Mouse (Mus musculus): ENCODE data around the gene Supt3. TPM values are rescaled to one million over a fixed set of nuclear protein-coding genes. Genes with fewer than 3 reads are reported as not detected.

Supt3 gene
- polyA plus RNA-seq, 1 experiment from 2014 or later = 18.8 TPM

GRCm38 (mm10) chr17:45067441-45067840 lies 290.5 kb downstream of the Supt3 start:
- no peak for ATAC-seq (ENCODE audit: insufficient number of reproducible peaks, low FRiP score, low TSS enrichment, low read depth)
- H3K9me3 ChIP-seq = no peaks in the 10 kb centered on the region
- no peak overlapping the region for H3K4me2 ChIP-seq
- H3K4me3 ChIP-seq = no peak overlapping the region
- H3K36me3 ChIP-seq = no peaks in the 10 kb centered on the region
- WGBS = 60% methylated on average over 3 of the region's 3 CpGs
- H3K4me1 ChIP-seq = peaks cover 15% of the 10 kb centered on the region
- H3K27ac ChIP-seq = no peak overlapping the region
- no peaks in the 10 kb centered on the region for H3K27me3 ChIP-seq
- H3K9ac ChIP-seq = no peak overlapping the region

GRCm38 (mm10) chr17:45068321-45068720 lies 291.4 kb downstream of the Supt3 start:
- no peak overlapping the region for H3K4me3 ChIP-seq
- WGBS = 67% methylated on average over 7 of the region's 7 CpGs

GRCm38 (mm10) chr17:45072495-45073347 lies 295.8 kb downstream of the Supt3 start:
- ATAC-seq (ENCODE audit: insufficient number of reproducible peaks, low FRiP score, low TSS enrichment, low read depth) = peak; percentile 19; the same call in 1 of the 2 replicates
- WGBS = 32% methylated on average over 7 of the region's 7 CpGs

More at GRCm38 (mm10) chr17:45068321-45068720, 291.4 kb downstream of the Supt3 start:
- Histone ChIP-seq H3K27ac (no peak overlapping the region), H3K9me3 (no peaks in the 10 kb centered on the region), H3K27me3 (no peaks in the 10 kb centered on the region), H3K4me1 (peaks cover 20% of the 10 kb centered on the region), H3K36me3 (no peaks in the 10 kb centered on the region), H3K4me2 (no peak overlapping the region), H3K9ac (no peak overlapping the region)
- no peak for ATAC-seq (ENCODE audit: insufficient number of reproducible peaks, low FRiP score, low TSS enrichment, low read depth)

GRCm38 (mm10) chr17:45073348-45073634 lies 296.3 kb downstream of the Supt3 start:
- Histone ChIP-seq H3K4me1 (peaks cover 16% of the 10 kb centered on the region), H3K27ac (no peak overlapping the region), H3K4me3 (no peak overlapping the region), H3K36me3 (no peaks in the 10 kb centered on the region), H3K9me3 (no peaks in the 10 kb centered on the region), H3K9ac (no peak overlapping the region), H3K27me3 (no peaks in the 10 kb centered on the region), H3K4me2 (no peak overlapping the region)
- peak; percentile 71; the same call in 1 of the 2 replicates for ATAC-seq (ENCODE audit: insufficient number of reproducible peaks, low FRiP score, low TSS enrichment, low read depth)
- 49% methylated on average over 8 of the region's 8 CpGs for WGBS

More at GRCm38 (mm10) chr17:45072495-45073347, 295.8 kb downstream of the Supt3 start:
- Histone ChIP-seq H3K9me3 (no peaks in the 10 kb centered on the region), H3K27me3 (no peaks in the 10 kb centered on the region), H3K4me1 (peaks cover 16% of the 10 kb centered on the region), H3K4me2 (no peak overlapping the region), H3K36me3 (no peaks in the 10 kb centered on the region), H3K9ac (no peak overlapping the region), H3K27ac (peak overlapping the region; percentile 48), H3K4me3 (no peak overlapping the region)

GRCm38 (mm10) chr17:45073779-45074178 lies 296.8 kb downstream of the Supt3 start:
- Histone ChIP-seq H3K36me3 (no peaks in the 10 kb centered on the region), H3K4me2 (no peak overlapping the region), H3K4me1 (peaks cover 16% of the 10 kb centered on the region), H3K4me3 (no peak overlapping the region), H3K27ac (no peak overlapping the region), H3K9ac (no peak overlapping the region), H3K27me3 (no peaks in the 10 kb centered on the region), H3K9me3 (no peaks in the 10 kb centered on the region)
- WGBS = 88% methylated on average over 3 of the region's 3 CpGs
- ATAC-seq (ENCODE audit: insufficient number of reproducible peaks, low FRiP score, low TSS enrichment, low read depth) = no peak

- peaks cover 19% of the 10 kb centered on the region for H3K4me1 ChIP-seq
- no peak overlapping the region for H3K27ac ChIP-seq
- 66% methylated on average over 4 of the region's 4 CpGs for WGBS
- H3K27me3 ChIP-seq = peaks cover 4% of the 10 kb centered on the region; the same call in 1 of the 2 replicates
- no peak overlapping the region for H3K9ac ChIP-seq
- H3K4me2 ChIP-seq = no peak overlapping the region
- no peak overlapping the region for H3K4me3 ChIP-seq
- no peaks in the 10 kb centered on the region for H3K9me3 ChIP-seq
- no peaks in the 10 kb centered on the region for H3K36me3 ChIP-seq
- ATAC-seq (ENCODE audit: insufficient number of reproducible peaks, low FRiP score, low TSS enrichment, low read depth) = no peak
Measured at GRCm38 (mm10) chr17:45076951-45077350, 300.0 kb downstream of the Supt3 start.

- ATAC-seq (ENCODE audit: insufficient number of reproducible peaks, low FRiP score, low TSS enrichment, low read depth) = no peak
- peaks cover 4% of the 10 kb centered on the region; the same call in 1 of the 2 replicates for H3K27me3 ChIP-seq
- no peak overlapping the region for H3K4me2 ChIP-seq
- no peak overlapping the region for H3K9ac ChIP-seq
- peaks cover 16% of the 10 kb centered on the region; the same call in 1 of the 2 replicates for H3K4me1 ChIP-seq
- no peaks in the 10 kb centered on the region for H3K9me3 ChIP-seq
- H3K4me3 ChIP-seq = no peak overlapping the region
- H3K36me3 ChIP-seq = no peaks in the 10 kb centered on the region
- 52% methylated on average over 14 of the region's 14 CpGs for WGBS
- H3K27ac ChIP-seq = no peak overlapping the region
Measured at GRCm38 (mm10) chr17:45077921-45078640, 301.1 kb downstream of the Supt3 start.

- Histone ChIP-seq H3K27ac (no peak overlapping the region), H3K36me3 (no peaks in the 10 kb centered on the region), H3K4me3 (no peak overlapping the region), H3K9ac (no peak overlapping the region), H3K27me3 (peaks cover 7% of the 10 kb centered on the region; the same call in 1 of the 2 replicates), H3K9me3 (no peaks in the 10 kb centered on the region), H3K4me2 (no peak overlapping the region), H3K4me1 (peaks cover 15% of the 10 kb centered on the region)
- 40% methylated on average over 8 of the region's 8 CpGs for WGBS
- ATAC-seq (ENCODE audit: insufficient number of reproducible peaks, low FRiP score, low TSS enrichment, low read depth) = no peak
Measured at GRCm38 (mm10) chr17:45081521-45081920, 304.6 kb downstream of the Supt3 start.

GRCm38 (mm10) chr17:45081955-45082475 lies 305.1 kb downstream of the Supt3 start:
- Histone ChIP-seq H3K36me3 (no peaks in the 10 kb centered on the region), H3K4me2 (no peak overlapping the region), H3K27ac (no peak overlapping the region), H3K27me3 (peaks cover 7% of the 10 kb centered on the region; the same call in 1 of the 2 replicates), H3K4me3 (no peak overlapping the region), H3K4me1 (peaks cover 18% of the 10 kb centered on the region), H3K9me3 (no peaks in the 10 kb centered on the region), H3K9ac (no peak overlapping the region)
- 35% methylated on average over 8 of the region's 8 CpGs for WGBS
- no peak for ATAC-seq (ENCODE audit: insufficient number of reproducible peaks, low FRiP score, low TSS enrichment, low read depth)

GRCm38 (mm10) chr17:45086361-45086760 lies 309.4 kb downstream of the Supt3 start:
- Histone ChIP-seq H3K9ac (no peak overlapping the region), H3K9me3 (no peaks in the 10 kb centered on the region), H3K27me3 (peaks cover 6% of the 10 kb centered on the region; the same call in 1 of the 2 replicates), H3K4me1 (peaks cover 13% of the 10 kb centered on the region), H3K27ac (no peak overlapping the region), H3K36me3 (no peaks in the 10 kb centered on the region), H3K4me3 (no peak overlapping the region), H3K4me2 (no peak overlapping the region)
- WGBS = 65% methylated on average over 5 of the region's 5 CpGs
- ATAC-seq (ENCODE audit: insufficient number of reproducible peaks, low FRiP score, low TSS enrichment, low read depth) = 0 out of 2 replicates have a peak, but pooled peaks have one; percentile 44

GRCm38 (mm10) chr17:45087022-45087421 lies 310.1 kb downstream of the Supt3 start:
- H3K4me1 ChIP-seq = peaks cover 7% of the 10 kb centered on the region; the same call in 1 of the 2 replicates
- 36% methylated on average over 5 of the region's 5 CpGs for WGBS
- no peaks in the 10 kb centered on the region for H3K9me3 ChIP-seq
- no peak overlapping the region for H3K4me2 ChIP-seq
- no peak overlapping the region for H3K4me3 ChIP-seq
- no peaks in the 10 kb centered on the region for H3K36me3 ChIP-seq
- H3K27ac ChIP-seq = no peak overlapping the region
- H3K9ac ChIP-seq = no peak overlapping the region
- no peak for ATAC-seq (ENCODE audit: insufficient number of reproducible peaks, low FRiP score, low TSS enrichment, low read depth)
- H3K27me3 ChIP-seq = peaks cover 6% of the 10 kb centered on the region; the same call in 1 of the 2 replicates

GRCm38 (mm10) chr17:45101064-45101463 lies 324.1 kb downstream of the Supt3 start:
- Histone ChIP-seq H3K9ac (no peak overlapping the region), H3K27ac (no peak overlapping the region), H3K4me2 (no peak overlapping the region), H3K9me3 (no peaks in the 10 kb centered on the region), H3K36me3 (no peaks in the 10 kb centered on the region), H3K27me3 (no peaks in the 10 kb centered on the region), H3K4me3 (no peak overlapping the region), H3K4me1 (no peaks in the 10 kb centered on the region)
- 63% methylated on average over 7 of the region's 7 CpGs for WGBS
- no peak for ATAC-seq (ENCODE audit: insufficient number of reproducible peaks, low FRiP score, low TSS enrichment, low read depth)

Measured in limb, embryonic 15.5 days (tissue).